Mouse (Mus musculus) liver, adult 2 months (tissue): Measurements from ENCODE around the gene Mef2c.

Experiments
- CTCF ChIP-seq: fragments of 200-500 bp; IDR thresholded peaks from 2 replicates; pipeline ENCODE4 v1.5.1; 2011; ENCODE audit warnings: low read depth, low read length, control low read depth
- POLR2A ChIP-seq: fragments of 200-500 bp; IDR thresholded peaks from 2 replicates; pipeline ENCODE4 v1.6.1; 2011; ENCODE audit warnings: low read length, control low read depth; ENCODE audit not compliant: insufficient read depth; ENCODE audit errors: extremely low read depth

DNA sequence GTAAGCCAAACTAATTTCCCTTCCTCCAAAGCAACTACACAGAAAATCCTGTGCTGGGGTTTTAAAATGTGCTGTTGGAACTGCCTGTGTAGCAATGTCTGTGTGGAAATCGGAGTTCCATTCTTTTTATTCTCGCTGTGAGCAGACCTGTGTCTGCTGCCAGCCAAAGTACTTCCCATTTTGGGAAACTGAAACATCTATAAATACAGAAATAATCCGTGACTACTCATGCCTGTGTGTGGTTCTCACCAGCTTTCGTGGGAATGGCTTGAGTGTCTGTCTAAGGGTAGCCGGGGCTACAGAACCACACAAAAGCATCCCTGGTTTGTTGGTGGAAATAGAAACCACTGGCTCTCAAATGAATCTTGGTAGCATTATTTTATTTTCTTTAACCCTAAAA is 81.5 kb downstream of the Mef2c start:
- TF ChIP-seq POLR2A (no peak), CTCF (no peak)
